Mouse (Mus musculus) liver, adult 2 months (tissue): ENCODE measurements around the gene Olfr701.

ENCODE experiments used
- CTCF ChIP-seq: fragments of 200-500 bp; IDR thresholded peaks from 2 replicates; pipeline ENCODE4 v1.5.1; 2011; ENCODE audit warnings: low read depth, low read length, control low read depth
- POLR2A ChIP-seq: fragments of 200-500 bp; IDR thresholded peaks from 2 replicates; pipeline ENCODE4 v1.6.1; 2011; ENCODE audit warnings: low read length, control low read depth; ENCODE audit not compliant: insufficient read depth; ENCODE audit errors: extremely low read depth

- TF ChIP-seq CTCF (no peak), POLR2A (no peak)
Measured at GRCm38 (mm10) chr7:106843060-106843459, 29.1 kb downstream of the Olfr701 start, which contains the start of gene Olfr703.
